Mouse (Mus musculus): Measurements from ENCODE around the gene Psmd14.

DNA sequence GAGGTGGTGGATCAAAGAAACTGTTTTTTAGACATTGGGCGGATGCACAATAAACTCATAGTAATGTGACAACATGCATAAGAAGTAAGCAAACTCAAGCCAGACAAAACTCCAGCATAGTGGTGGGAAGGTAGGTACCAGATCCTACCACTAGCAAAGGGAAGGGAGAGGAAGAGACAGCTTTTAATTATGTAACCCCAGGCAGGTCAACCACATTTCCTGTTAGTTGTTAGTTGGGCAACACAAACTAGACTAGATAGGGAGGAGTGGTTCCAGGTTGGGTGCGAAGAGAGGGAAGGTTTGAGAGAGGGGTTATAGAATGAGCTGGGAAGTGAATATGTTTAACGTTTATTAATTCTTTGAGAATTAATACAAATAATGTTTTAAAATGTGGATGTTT lies 1.9 kb upstream of the Psmd14 start:
- TF ChIP-seq MAFK (IDR thresholded peaks at IDR 0.05; ENCODE audit: borderline replicate concordance, low read depth, low read length) (no peak), GATA1 (IDR thresholded peaks at IDR 0.05; ENCODE audit: low read depth, low read length) (no peak), POLR2A (IDR thresholded peaks at IDR 0.05; ENCODE audit: control insufficient read depth in 1 of 2, insufficient read depth in 1 of 2, low read depth in 1 of 2, low read length in 2 of 2, poor library complexity in 1 of 2) (no peak), UBTF (IDR thresholded peaks at IDR 0.05; ENCODE audit: borderline replicate concordance, insufficient read depth, low read depth, low read length) (no peak), EP300 (IDR thresholded peaks at IDR 0.05; ENCODE audit: low read depth in 1 of 2, low read length in 2 of 2) (no peak), E2F4 (IDR thresholded peaks at IDR 0.05; ENCODE audit: borderline replicate concordance, low read depth, low read length) (no peak)

Data from MEL (cell line).